Mouse (Mus musculus) small intestine, adult 2 months (tissue): ENCODE results near the gene Hist3h2ba. TPM values are rescaled to one million over a fixed set of nuclear protein-coding genes. Genes with fewer than 3 reads are reported as not detected.
A peak's percentile ranks its signal among the peaks of the same experiment; 100 is the strongest.

ENCODE experiments used
- H3K27ac ChIP-seq: fragments of 200-500 bp; 2 replicates; pipeline ENCODE4 v1.5.1; 2012; ENCODE audit warnings: low read depth, low read length, control low read depth, inconsistent platforms; ENCODE audit not compliant: insufficient read depth
- H3K27me3 ChIP-seq: fragments of 200-500 bp; 2 replicates; pipeline ENCODE4 v1.6.1; 2012; ENCODE audit warnings: mild to moderate bottlenecking, moderate library complexity, low read length, inconsistent platforms; ENCODE audit not compliant: control insufficient read depth, insufficient read depth
- H3K36me3 ChIP-seq: fragments of 200-500 bp; 2 replicates; pipeline ENCODE4 v1.6.1; 2012; ENCODE audit warnings: mild to moderate bottlenecking, low read length, control low read depth, inconsistent platforms; ENCODE audit not compliant: control insufficient read depth, insufficient read depth
- H3K4me1 ChIP-seq: fragments of 200-500 bp; 2 replicates; pipeline ENCODE4 v1.6.1; 2012; ENCODE audit warnings: low read length, inconsistent platforms, mixed read lengths; ENCODE audit not compliant: control insufficient read depth, insufficient read depth, insufficient read length
- H3K4me3 ChIP-seq: fragments of 200-500 bp; 2 replicates; pipeline ENCODE4 v1.5.1; 2012; ENCODE audit warnings: low read depth, mild to moderate bottlenecking, control low read depth, inconsistent platforms, low read length, moderate library complexity
- CTCF ChIP-seq: fragments of 200-500 bp; IDR thresholded peaks from 2 replicates; pipeline ENCODE4 v1.5.1; 2012; ENCODE audit warnings: low read depth, mild to moderate bottlenecking, control low read depth, inconsistent platforms, low read length, moderate library complexity, mixed read lengths; ENCODE audit not compliant: insufficient replicate concordance, insufficient read length; ENCODE audit errors: extremely low read depth
- POLR2A ChIP-seq: fragments of 200-500 bp; IDR thresholded peaks from 2 replicates; pipeline ENCODE4 v1.6.1; 2012; ENCODE audit warnings: low read depth, mild to moderate bottlenecking, control low read depth, inconsistent platforms, low read length, moderate library complexity
- WGBS: fragments of 180-500 bp; shearing (Covaris S2); methylation state at CpG from one replicate; pipeline ENCODE4 v1.1.7; 2018; 5-methylcytosine and 5-hydroxymethylcytosine counted together
- polyA plus RNA-seq: library from polyadenylated mRNA; depleted of rRNA; stranded (reverse); fragments of >200 nt; gene quantifications from 2 replicates; pipeline ENCODE4 v1.2.3, GENCODE M21; 2012

The Hist3h2ba gene
- polyA plus RNA-seq, 1 experiment, result 3.8 TPM

- Histone ChIP-seq H3K27me3 (no peaks in the 10 kb centered on the region), H3K4me3 (peak overlapping the region; percentile 58), H3K36me3 (no peaks in the 10 kb centered on the region), H3K27ac (no peak overlapping the region), H3K4me1 (peaks cover 5% of the 10 kb centered on the region; the same call in 1 of the 2 replicates)
- peak; percentile 60; the same call in 1 of the 2 replicates for TF ChIP-seq CTCF
- no peak for TF ChIP-seq POLR2A
- 4% methylated on average over 17 of the region's 17 CpGs for WGBS
These were observed 34.2 kb upstream of the Hist3h2ba start for GRCm38 (mm10) chr11:58914461-58915028.

GRCm38 (mm10) chr11:58916879-58917744, 31.6 kb upstream of the Hist3h2ba start:
- H3K27ac ChIP-seq, result no peak overlapping the region
- H3K4me1 ChIP-seq, result peaks cover 5% of the 10 kb centered on the region; the same call in 1 of the 2 replicates
- WGBS, result 44% methylated on average over 14 of the region's 14 CpGs
- no peaks in the 10 kb centered on the region for H3K27me3 ChIP-seq
- no peaks in the 10 kb centered on the region for H3K36me3 ChIP-seq
- TF ChIP-seq CTCF, result peak; percentile 45; the same call in 1 of the 2 replicates
- no peak; the same call in 1 of the 2 replicates for TF ChIP-seq POLR2A
- no peak overlapping the region for H3K4me3 ChIP-seq

- Histone ChIP-seq H3K4me1 (peaks cover 5% of the 10 kb centered on the region; the same call in 1 of the 2 replicates), H3K36me3 (no peaks in the 10 kb centered on the region), H3K27ac (no peak within 1 kb of the TSS), H3K4me3 (no peak within 1 kb of the TSS), H3K27me3 (no peaks in the 10 kb centered on the region)
- WGBS, result 75% methylated on average over 12 of the region's 12 CpGs
- TF ChIP-seq CTCF (no peak), POLR2A (no peak)
These were observed 30.9 kb upstream of the Hist3h2ba start, which contains the start of gene Btnl10 for GRCm38 (mm10) chr11:58917745-58918366. Btnl10 (plus strand) TSS chr11:58917908.

GRCm38 (mm10) chr11:58918759-58919158, 30.0 kb upstream of the Hist3h2ba start:
- Histone ChIP-seq H3K27me3 (no peaks in the 10 kb centered on the region), H3K4me1 (peaks cover 5% of the 10 kb centered on the region; the same call in 1 of the 2 replicates), H3K36me3 (no peaks in the 10 kb centered on the region), H3K27ac (no peak overlapping the region), H3K4me3 (no peak overlapping the region)
- TF ChIP-seq POLR2A (no peak), CTCF (no peak)
- 56% methylated on average over 5 of the region's 5 CpGs for WGBS

GRCm38 (mm10) chr11:58922420-58922819, 26.3 kb upstream of the Hist3h2ba start:
- WGBS, result 76% methylated on average over 9 of the region's 9 CpGs
- Histone ChIP-seq H3K27ac (no peak overlapping the region), H3K27me3 (no peaks in the 10 kb centered on the region), H3K4me1 (no peaks in the 10 kb centered on the region), H3K36me3 (no peaks in the 10 kb centered on the region), H3K4me3 (no peak overlapping the region)
- no peak for TF ChIP-seq POLR2A
- TF ChIP-seq CTCF, result no peak

- TF ChIP-seq CTCF (no peak), POLR2A (no peak)
- no peak overlapping the region for H3K27ac ChIP-seq
- 43% methylated on average over 2 of the region's 3 CpGs for WGBS
- peaks cover 13% of the 10 kb centered on the region; the same call in 1 of the 2 replicates for H3K4me1 ChIP-seq
- no peak overlapping the region for H3K4me3 ChIP-seq
- 0 out of 2 replicates have a peak, but pooled peaks cover 2% of the 10 kb centered on the region for H3K36me3 ChIP-seq
- no peaks in the 10 kb centered on the region for H3K27me3 ChIP-seq
These were observed 22.1 kb upstream of the Hist3h2ba start for GRCm38 (mm10) chr11:58926651-58927050.
